Mouse (Mus musculus) MEL-GATA-1-ER (cell line): Measurements from ENCODE around the gene Zfp433.
"Not testable (repeated sequence)": the region's sequence is repeated elsewhere in the genome, so short reads cannot be mapped to it uniquely, and the experiment has no call there.

Experiments used
- DNase-seq: peaks from one replicate; pipeline ENCODE4 v3.0.0-alpha.2; 2012; ENCODE audit warnings: low read depth; ENCODE audit errors: extremely low read depth

Zfp433 gene

DNA sequence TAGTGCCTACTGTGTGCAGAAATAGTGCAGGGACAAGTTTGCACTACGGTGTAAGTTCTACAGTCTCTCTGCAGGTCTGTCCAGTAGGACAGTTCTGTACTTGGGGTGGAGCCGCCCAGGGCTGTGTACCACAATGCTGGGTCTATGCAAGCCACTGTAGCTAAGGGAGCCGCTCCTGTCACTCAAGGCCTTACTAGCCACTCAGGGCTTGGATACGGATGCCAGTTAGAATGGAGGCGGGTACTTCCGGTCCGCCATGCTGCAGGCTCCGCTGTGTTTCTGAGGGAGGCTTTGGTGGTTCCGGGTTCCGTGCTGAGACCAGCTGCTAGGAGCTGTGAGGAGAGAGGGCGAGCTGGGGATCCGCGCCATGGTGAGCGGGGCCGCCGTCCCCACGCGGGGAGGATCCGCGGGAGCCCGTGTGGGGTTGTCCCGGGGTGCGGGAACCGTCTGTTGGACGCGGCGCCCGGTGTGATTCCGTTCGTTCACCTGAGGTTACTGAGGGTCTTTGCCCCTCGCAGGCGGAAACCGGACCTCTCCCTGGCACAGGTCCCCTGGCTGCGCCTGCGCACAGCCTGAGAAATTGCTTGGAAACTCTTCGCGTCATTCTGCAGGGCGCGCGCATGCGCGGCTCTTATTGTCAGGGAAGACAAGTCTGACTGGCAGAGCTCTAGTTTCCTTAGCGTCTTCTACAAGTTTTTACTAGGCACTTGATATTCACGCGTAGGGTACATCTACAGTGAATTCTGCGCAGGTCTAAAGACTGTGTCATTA lies at the start of gene Zfp433:
Gene Zfp433, plus strand, starts transcription at position 295 of the 771 bp plus-strand sequence.
- DNase-seq = not testable (repeated sequence)

- no peak for DNase-seq
Measured at GRCm38 (mm10) chr10:81655178-81655577, 49.4 kb upstream of the Zfp433 start.

DNA sequence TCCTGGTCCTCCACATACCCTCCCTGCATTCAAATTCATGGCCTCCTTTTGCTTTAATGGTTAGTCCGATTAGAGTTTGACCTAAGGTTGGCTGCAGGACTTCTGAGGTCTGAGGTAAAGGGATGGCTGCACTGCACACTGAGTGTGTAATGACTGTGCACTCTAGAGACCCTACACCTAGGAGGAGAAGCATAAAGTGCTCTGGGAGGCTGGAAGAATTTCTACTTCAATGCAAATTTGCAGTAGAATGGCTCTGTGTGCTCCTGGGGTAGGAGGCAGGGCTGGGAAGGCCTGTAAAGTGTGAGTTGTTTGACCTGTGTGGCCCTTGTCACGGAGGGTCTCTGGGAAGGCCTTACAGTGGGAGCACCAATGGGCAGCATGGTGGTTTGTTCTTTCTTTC lies 48.5 kb upstream of the Zfp433 start:
- DNase-seq = no peak

DNA sequence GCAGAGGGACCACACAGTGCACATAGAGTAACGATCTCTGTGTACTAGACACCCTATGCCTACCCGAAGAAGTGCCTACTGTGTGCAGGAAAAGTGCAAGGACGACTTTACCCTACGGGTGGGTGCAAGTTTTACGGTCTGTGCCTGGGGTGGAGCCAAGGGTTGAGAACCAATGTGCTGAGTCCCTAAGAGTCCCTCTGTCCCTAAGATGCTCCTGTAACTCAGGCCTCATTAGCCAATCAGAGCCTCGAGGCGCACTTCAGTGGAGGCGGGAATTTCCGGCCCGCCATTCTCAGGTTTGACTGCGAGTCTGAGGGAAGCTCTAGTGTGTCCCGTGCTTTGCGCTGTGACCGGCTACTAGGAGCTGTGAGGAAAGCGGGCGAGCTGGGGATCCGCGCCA lies 17.5 kb upstream of the Zfp433 start:
- not testable (repeated sequence) for DNase-seq

GRCm38 (mm10) chr10:81770506-81771403 lies 66.1 kb downstream of the Zfp433 start, which contains the start of gene Gm3055:
TSS of gene Gm3055 (minus strand) at chr10:81771161.
- not testable (repeated sequence) for DNase-seq

DNA sequence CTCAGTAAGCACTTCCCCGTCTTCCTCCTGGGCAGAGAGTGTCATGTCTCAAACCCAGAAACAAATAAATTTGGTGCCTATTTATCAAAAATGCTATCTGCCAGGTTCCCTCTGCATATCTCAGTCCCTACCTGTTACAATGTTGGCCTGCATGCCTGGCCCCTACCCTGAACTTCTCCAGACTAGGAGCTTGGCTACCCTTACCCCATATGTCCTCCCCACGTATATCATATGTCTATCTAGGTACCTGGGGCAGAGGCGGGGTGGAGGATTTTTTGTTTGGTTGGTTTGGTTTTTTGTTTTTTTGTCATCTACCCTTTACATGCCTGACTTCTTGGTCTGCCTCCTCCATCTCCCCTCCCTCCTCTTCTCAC lies 66.8 kb downstream of the Zfp433 start:
- not testable (repeated sequence) for DNase-seq
